Mouse (Mus musculus) stomach, postnatal 0 days (tissue): ENCODE results near the gene Cog5. TPM values are rescaled to one million over a fixed set of nuclear protein-coding genes. Genes with fewer than 3 reads are reported as not detected.

Experiments
- ATAC-seq: fragments of 200-750 bp; cut with Nextera tagmentation; 2 replicates; pipeline ENCODE4 v1.8.0; 2017; ENCODE audit not compliant: low FRiP score, low TSS enrichment
- DNase-seq: peaks from one replicate; pipeline ENCODE4 v3.0.0-alpha.2; 2016; ENCODE audit warnings: low spot score
- H3K27ac ChIP-seq: fragments of 300-500 bp; sonication (generic); replicated peaks from 2 replicates; pipeline ENCODE4 v1.5.1; 2014; ENCODE audit warnings: mild to moderate bottlenecking, control low read depth
- H3K27me3 ChIP-seq: fragments of 300-500 bp; sonication (generic); 2 replicates; pipeline ENCODE4 v1.6.1; 2014; ENCODE audit warnings: low read length; ENCODE audit not compliant: control insufficient read depth, insufficient read depth
- H3K36me3 ChIP-seq: fragments of 300-500 bp; sonication (generic); 2 replicates; pipeline ENCODE4 v1.6.1; 2014; ENCODE audit warnings: low read length, mixed read lengths; ENCODE audit not compliant: control insufficient read depth, insufficient read depth
- H3K4me1 ChIP-seq: fragments of 300-500 bp; sonication (generic); replicated peaks from 2 replicates; pipeline ENCODE4 v1.6.1; 2014; ENCODE audit warnings: antibody characterized with exemption; ENCODE audit not compliant: control insufficient read depth, insufficient read depth
- H3K4me2 ChIP-seq: fragments of 300-500 bp; sonication (generic); replicated peaks from 2 replicates; pipeline ENCODE4 v1.6.1; 2014; ENCODE audit warnings: low read depth, mild to moderate bottlenecking, control low read depth, moderate library complexity
- H3K4me3 ChIP-seq: fragments of 300-500 bp; sonication (generic); 2 replicates; pipeline ENCODE4 v1.5.1; 2014; ENCODE audit warnings: low read depth, low read length, control low read depth
- H3K9ac ChIP-seq: fragments of 300-500 bp; sonication (generic); 2 replicates; pipeline ENCODE4 v1.6.1; 2014; ENCODE audit warnings: mild to moderate bottlenecking, low read length, control low read depth, mixed read lengths
- H3K9me3 ChIP-seq: fragments of 300-500 bp; sonication (generic); 2 replicates; pipeline ENCODE4 v1.6.1; 2016; ENCODE audit warnings: low read length; ENCODE audit not compliant: control insufficient read depth
- CTCF ChIP-seq: IDR thresholded peaks from 2 replicates; pipeline ENCODE4 v1.5.1; 2016; ENCODE audit warnings: antibody characterized with exemption, low read depth, mild to moderate bottlenecking, moderate library complexity
- EP300 ChIP-seq: optimal IDR thresholded peaks from 2 replicates; pipeline ENCODE3; 2016; ENCODE audit warnings: antibody characterized with exemption
- WGBS: fragments of 180-500 bp; shearing (Covaris S2); extraction: QIAGEN DNeasy Blood & Tissue Kit; methylation state at CpG from one replicate; pipeline ENCODE4 v1.1.7; 2014; 5-methylcytosine and 5-hydroxymethylcytosine counted together
- polyA plus RNA-seq: library from polyadenylated mRNA; unstranded; fragments of >200 nt; fragmentation: Nextera tagmentation; extraction: Ambion mirVana; gene quantifications from 2 replicates; pipeline ENCODE4 v1.2.1, GENCODE M21; 2015

Gene Cog5
- polyA plus RNA-seq, 1 experiment from 2014 or later = 14.4 TPM

DNA sequence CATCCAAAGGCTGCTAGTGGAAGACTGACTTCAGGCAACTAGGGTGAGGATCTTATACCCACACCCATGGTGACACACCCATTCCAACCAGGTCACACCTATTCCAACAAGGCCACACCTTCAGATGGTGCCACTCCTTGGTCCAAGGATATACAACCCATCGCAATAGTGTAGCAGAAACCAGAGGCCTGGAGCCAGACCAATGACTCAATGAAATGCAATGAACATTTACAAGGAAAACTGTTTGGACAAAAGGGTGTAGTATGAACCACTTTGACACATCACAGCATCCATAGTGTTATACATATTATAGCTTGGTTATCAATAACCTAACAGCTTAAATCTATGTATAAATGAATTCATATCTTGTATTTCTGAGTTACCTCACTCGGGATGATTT is 194.9 kb downstream of the Cog5 start:
- H3K9me3 ChIP-seq = no peaks in the 10 kb centered on the region
- no peak overlapping the region for H3K9ac ChIP-seq
- H3K4me2 ChIP-seq = no peak overlapping the region
- H3K4me3 ChIP-seq = no peak overlapping the region
- no peaks in the 10 kb centered on the region for H3K27me3 ChIP-seq
- H3K27ac ChIP-seq = no peak overlapping the region
- TF ChIP-seq CTCF (no peak), EP300 (no peak)
- WGBS = 92% methylated on average over 2 of the region's 2 CpGs
- ATAC-seq (peak; percentile 59; the same call in 1 of the 2 replicates), DNase-seq (no peak)
- no peaks in the 10 kb centered on the region for H3K36me3 ChIP-seq
- no peaks in the 10 kb centered on the region for H3K4me1 ChIP-seq

DNA sequence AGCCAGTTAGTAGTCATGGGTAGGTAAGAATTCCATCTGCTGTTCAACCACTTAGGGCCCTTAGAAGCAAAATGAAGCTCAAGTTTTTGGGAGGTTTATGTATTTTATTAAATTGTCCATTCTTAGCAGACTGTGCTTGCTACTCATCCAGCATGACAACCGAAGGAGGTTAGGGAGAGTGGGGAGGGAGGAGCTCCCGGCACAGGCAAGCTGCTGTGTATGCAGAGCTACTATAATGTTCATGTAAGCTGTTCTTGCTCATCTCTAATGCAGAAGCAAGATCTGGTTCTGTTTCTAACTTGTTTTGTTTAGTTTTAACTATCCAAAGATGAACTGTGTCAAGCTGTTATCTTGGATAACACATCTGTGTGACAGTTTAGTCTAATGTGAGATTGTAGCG is 199.4 kb downstream of the Cog5 start:
- Histone ChIP-seq H3K4me2 (no peak overlapping the region), H3K4me3 (no peak overlapping the region), H3K27ac (no peak overlapping the region), H3K27me3 (no peaks in the 10 kb centered on the region), H3K36me3 (no peaks in the 10 kb centered on the region), H3K9ac (no peak overlapping the region), H3K9me3 (no peaks in the 10 kb centered on the region), H3K4me1 (no peaks in the 10 kb centered on the region)
- WGBS = 57% methylated on average over 3 of the region's 3 CpGs
- no peak for ATAC-seq
- DNase-seq = no peak
- TF ChIP-seq EP300 (no peak), CTCF (no peak)

DNA sequence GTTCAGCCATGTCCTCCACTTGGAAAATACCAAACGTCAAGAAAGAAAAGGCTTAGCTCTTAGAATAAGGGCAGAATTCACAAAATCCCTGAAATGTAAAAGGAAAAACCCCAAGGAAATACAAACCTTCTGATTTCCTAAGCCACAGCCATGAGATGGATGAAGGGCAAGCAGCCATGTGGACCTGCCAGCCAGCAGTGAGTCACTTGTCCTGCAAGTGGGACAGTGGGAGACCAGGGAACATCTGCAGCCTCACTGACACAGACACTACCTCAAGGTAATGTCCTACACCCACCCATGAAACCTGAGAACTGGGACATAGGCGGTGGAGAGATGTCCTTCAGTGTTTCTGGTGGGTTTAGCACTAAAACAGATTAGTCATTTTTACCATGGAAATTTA is 200.1 kb downstream of the Cog5 start:
- TF ChIP-seq CTCF = no peak
- TF ChIP-seq EP300 = no peak
- H3K27ac ChIP-seq = no peak overlapping the region
- no peaks in the 10 kb centered on the region for H3K9me3 ChIP-seq
- no peak for ATAC-seq
- no peak for DNase-seq
- H3K4me1 ChIP-seq = no peaks in the 10 kb centered on the region
- H3K4me3 ChIP-seq = no peak overlapping the region
- WGBS = 82% methylated on average over 2 of the region's 2 CpGs
- no peaks in the 10 kb centered on the region for H3K36me3 ChIP-seq
- H3K9ac ChIP-seq = no peak overlapping the region
- H3K27me3 ChIP-seq = no peaks in the 10 kb centered on the region
- H3K4me2 ChIP-seq = no peak overlapping the region

DNA sequence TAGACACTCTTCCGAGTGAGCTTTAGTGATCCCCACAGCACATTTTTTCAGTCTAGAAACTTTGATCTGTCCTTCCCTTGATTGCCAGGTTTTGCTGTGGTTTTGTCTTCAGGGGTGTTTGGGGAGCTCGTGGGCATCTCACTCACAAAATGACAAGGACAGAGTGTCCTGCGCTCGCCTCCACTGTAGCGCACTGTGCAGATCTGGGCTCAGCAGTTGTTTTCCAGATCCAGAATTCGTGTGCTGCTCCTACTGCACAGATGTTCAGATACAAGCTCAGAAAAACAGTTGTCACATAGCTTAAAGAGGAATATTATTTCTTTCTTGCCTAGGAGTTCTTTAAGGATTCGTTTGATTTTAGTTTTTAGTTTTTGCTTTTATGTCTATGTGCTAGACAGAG is 203.1 kb downstream of the Cog5 start:
- Histone ChIP-seq H3K9ac (no peak overlapping the region), H3K4me1 (no peaks in the 10 kb centered on the region), H3K27ac (no peak overlapping the region), H3K4me2 (no peak overlapping the region), H3K27me3 (no peaks in the 10 kb centered on the region), H3K9me3 (no peaks in the 10 kb centered on the region), H3K4me3 (no peak overlapping the region), H3K36me3 (no peaks in the 10 kb centered on the region)
- DNase-seq (no peak), ATAC-seq (no peak)
- TF ChIP-seq CTCF (no peak), EP300 (no peak)
- 91% methylated on average over 7 of the region's 7 CpGs for WGBS

DNA sequence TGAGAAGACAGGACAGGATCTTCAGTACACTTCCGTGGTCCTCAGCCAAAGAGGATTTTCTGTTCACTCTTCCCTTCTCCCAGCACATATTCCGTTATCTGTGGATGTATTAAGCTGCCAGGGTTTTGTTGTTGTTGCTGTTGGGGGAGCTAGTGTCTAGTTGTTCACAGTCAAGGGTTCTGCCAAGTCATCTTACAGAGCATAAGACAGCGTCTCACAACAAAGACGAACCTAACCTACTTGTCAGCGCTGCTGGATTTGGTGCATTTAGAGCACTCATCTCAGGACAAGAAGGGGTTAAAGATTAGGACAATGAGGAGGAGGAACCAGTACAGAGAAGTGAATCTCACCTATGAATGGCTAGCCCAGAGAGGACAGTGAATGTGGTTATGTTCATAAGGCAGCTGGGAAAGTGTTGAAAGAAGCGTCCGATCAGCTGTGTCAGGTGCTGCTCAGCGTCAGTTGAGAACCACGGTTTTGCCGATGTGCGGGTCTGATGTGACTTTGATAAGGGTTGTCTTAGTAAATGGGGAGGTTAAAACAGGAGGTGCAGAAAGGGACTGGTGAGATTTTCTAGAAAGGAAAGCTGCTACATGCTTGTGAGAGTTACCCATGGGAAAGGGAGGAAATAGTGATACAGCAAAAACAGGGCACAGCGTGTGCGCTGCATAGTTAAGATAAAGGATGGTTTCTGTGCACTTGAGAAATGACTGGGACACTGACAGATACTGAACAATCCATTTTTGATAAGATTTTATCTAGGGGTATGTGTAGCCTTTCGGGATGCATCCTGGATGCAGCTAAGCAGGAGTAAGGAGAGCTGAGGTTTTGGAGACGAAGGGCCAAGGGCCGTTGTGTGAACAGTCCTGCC is 208.2 kb downstream of the Cog5 start:
- H3K36me3 ChIP-seq = no peaks in the 10 kb centered on the region
- no peaks in the 10 kb centered on the region for H3K9me3 ChIP-seq
- H3K4me3 ChIP-seq = no peak overlapping the region
- no peak for DNase-seq
- no peaks in the 10 kb centered on the region for H3K4me1 ChIP-seq
- no peak for ATAC-seq
- no peak for TF ChIP-seq CTCF
- no peak for TF ChIP-seq EP300
- WGBS = 89% methylated on average over 16 of the region's 16 CpGs
- H3K9ac ChIP-seq = no peak overlapping the region
- no peak overlapping the region for H3K27ac ChIP-seq
- no peaks in the 10 kb centered on the region for H3K27me3 ChIP-seq
- H3K4me2 ChIP-seq = no peak overlapping the region

DNA sequence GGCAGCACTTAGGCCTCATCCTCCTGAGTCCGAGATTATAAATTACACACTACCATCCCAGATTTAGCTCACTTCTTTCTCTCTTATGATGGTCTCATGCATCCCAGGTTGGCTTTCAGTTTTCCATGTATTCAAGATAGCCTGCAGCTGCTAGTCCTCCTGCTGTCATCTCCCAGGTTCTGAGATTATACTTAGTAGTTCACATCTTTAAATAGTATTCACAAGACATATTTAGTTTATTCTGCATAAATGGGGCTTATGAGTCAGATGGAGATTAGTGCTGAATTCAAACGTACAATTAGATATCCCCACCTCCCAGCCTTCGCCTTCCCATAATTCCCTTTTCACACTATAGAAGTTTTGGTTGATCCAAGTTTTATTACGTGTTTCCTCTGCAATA is 222.1 kb downstream of the Cog5 start:
- no peak overlapping the region for H3K9ac ChIP-seq
- no peak for ATAC-seq
- TF ChIP-seq CTCF = no peak
- TF ChIP-seq EP300 = no peak

More for the DNA sequence above, 222.1 kb downstream of the Cog5 start:
- H3K4me1 ChIP-seq = no peaks in the 10 kb centered on the region
- no peak overlapping the region for H3K4me3 ChIP-seq
- whole genome bisulfite sequencing = 72% methylated on average over 4 of the region's 4 CpGs
- DNase-seq = no peak
- no peaks in the 10 kb centered on the region for H3K27me3 ChIP-seq
- no peaks in the 10 kb centered on the region for H3K36me3 ChIP-seq
- H3K4me2 ChIP-seq = no peak overlapping the region
- H3K27ac ChIP-seq = no peak overlapping the region
- H3K9me3 ChIP-seq = no peaks in the 10 kb centered on the region
